Mouse (Mus musculus): ENCODE data around the gene Cfp. TPM values are rescaled to one million over a fixed set of nuclear protein-coding genes. Genes with fewer than 3 reads are reported as not detected.

Cfp gene
- polyA plus RNA-seq, 1 experiment: 32.5 TPM

- TF ChIP-seq POLR2A (IDR thresholded peaks at IDR 0.05; ENCODE audit: borderline replicate concordance, insufficient read depth, low read length): no peak
- TF ChIP-seq CTCF (IDR thresholded peaks at IDR 0.05; ENCODE audit: borderline replicate concordance, insufficient read depth, low read depth, low read length): no peak
- Histone ChIP-seq H3K27me3 (ENCODE audit: control insufficient read depth, insufficient read depth, low read length) (no peaks in the 10 kb centered on the region), H3K27ac (ENCODE audit: insufficient read depth, low read length) (no peak overlapping the region), H3K4me1 (ENCODE audit: control insufficient read depth, insufficient read depth, low read length) (no peaks in the 10 kb centered on the region), H3K4me3 (replicated peaks; ENCODE audit: insufficient read depth, low read depth, low read length) (no peak overlapping the region)
- DNase-seq: no peak
These were observed 6.4 kb downstream of the Cfp start for GRCm38 (mm10) chrX:20924976-20925375.

- WGBS: 83% methylated on average over 1 of the region's 1 CpGs
- H3K27ac ChIP-seq (ENCODE audit: insufficient read depth, low read length): no peak overlapping the region
- no peak for TF ChIP-seq CTCF (IDR thresholded peaks at IDR 0.05; ENCODE audit: borderline replicate concordance, insufficient read depth, low read depth, low read length)
- TF ChIP-seq POLR2A (IDR thresholded peaks at IDR 0.05; ENCODE audit: borderline replicate concordance, insufficient read depth, low read length): no peak
- H3K27me3 ChIP-seq (ENCODE audit: control insufficient read depth, insufficient read depth, low read length): no peaks in the 10 kb centered on the region
- DNase-seq: no peak
- H3K4me3 ChIP-seq (replicated peaks; ENCODE audit: insufficient read depth, low read depth, low read length): no peak overlapping the region
- H3K4me1 ChIP-seq (ENCODE audit: control insufficient read depth, insufficient read depth, low read length): no peaks in the 10 kb centered on the region
These were observed 7.8 kb downstream of the Cfp start for GRCm38 (mm10) chrX:20923506-20923905.

- peak overlapping the region; percentile 52 for H3K27ac ChIP-seq (ENCODE audit: insufficient read depth, low read length)
- WGBS: 23% methylated on average over 5 of the region's 5 CpGs
- peak overlapping the region; percentile 82 for H3K4me3 ChIP-seq (replicated peaks; ENCODE audit: insufficient read depth, low read depth, low read length)
- H3K27me3 ChIP-seq (ENCODE audit: control insufficient read depth, insufficient read depth, low read length): no peaks in the 10 kb centered on the region
- DNase-seq: no peak
- H3K4me1 ChIP-seq (ENCODE audit: control insufficient read depth, insufficient read depth, low read length): no peaks in the 10 kb centered on the region
- TF ChIP-seq CTCF (IDR thresholded peaks at IDR 0.05; ENCODE audit: borderline replicate concordance, insufficient read depth, low read depth, low read length): no peak
- no peak for TF ChIP-seq POLR2A (IDR thresholded peaks at IDR 0.05; ENCODE audit: borderline replicate concordance, insufficient read depth, low read length)
These were observed 10.0 kb downstream of the Cfp start for GRCm38 (mm10) chrX:20921366-20921765.

GRCm38 (mm10) chrX:20920844-20921364 is 10.5 kb downstream of the Cfp start, which contains the start of gene Syn1:
Gene Syn1 (minus strand): TSS chrX:20921004.
- Histone ChIP-seq H3K4me3 (replicated peaks; ENCODE audit: insufficient read depth, low read depth, low read length) (peak within 1 kb of the TSS; percentile 82), H3K4me1 (ENCODE audit: control insufficient read depth, insufficient read depth, low read length) (peaks cover 2% of the 10 kb centered on the region; the same call in 1 of the 2 replicates), H3K27me3 (ENCODE audit: control insufficient read depth, insufficient read depth, low read length) (no peaks in the 10 kb centered on the region), H3K27ac (ENCODE audit: insufficient read depth, low read length) (peak within 1 kb of the TSS; percentile 52)
- DNase-seq: peak; percentile 90 to 94
- TF ChIP-seq CTCF (IDR thresholded peaks at IDR 0.05; ENCODE audit: borderline replicate concordance, insufficient read depth, low read depth, low read length) (no peak), POLR2A (IDR thresholded peaks at IDR 0.05; ENCODE audit: borderline replicate concordance, insufficient read depth, low read length) (peak; percentile 87)
- WGBS: 9% methylated on average over 16 of the region's 44 CpGs

GRCm38 (mm10) chrX:20920249-20920843 is 11.0 kb downstream of the Cfp start:
- DNase-seq: no peak
- H3K4me3 ChIP-seq (replicated peaks; ENCODE audit: insufficient read depth, low read depth, low read length): peak overlapping the region; percentile 82
- WGBS: under 1% methylated on average over 40 of the region's 49 CpGs
- peaks cover 7% of the 10 kb centered on the region; the same call in 1 of the 2 replicates for H3K4me1 ChIP-seq (ENCODE audit: control insufficient read depth, insufficient read depth, low read length)
- TF ChIP-seq CTCF (IDR thresholded peaks at IDR 0.05; ENCODE audit: borderline replicate concordance, insufficient read depth, low read depth, low read length): no peak
- peak overlapping the region; percentile 36 for H3K27ac ChIP-seq (ENCODE audit: insufficient read depth, low read length)
- H3K27me3 ChIP-seq (ENCODE audit: control insufficient read depth, insufficient read depth, low read length): no peaks in the 10 kb centered on the region

- H3K4me1 ChIP-seq (ENCODE audit: control insufficient read depth, insufficient read depth, low read length): peaks cover 9% of the 10 kb centered on the region; the same call in 1 of the 2 replicates
- H3K27ac ChIP-seq (ENCODE audit: insufficient read depth, low read length): no peak overlapping the region
- H3K4me3 ChIP-seq (replicated peaks; ENCODE audit: insufficient read depth, low read depth, low read length): no peak overlapping the region
- no peaks in the 10 kb centered on the region for H3K27me3 ChIP-seq (ENCODE audit: control insufficient read depth, insufficient read depth, low read length)
- TF ChIP-seq CTCF (IDR thresholded peaks at IDR 0.05; ENCODE audit: borderline replicate concordance, insufficient read depth, low read depth, low read length) (no peak), POLR2A (IDR thresholded peaks at IDR 0.05; ENCODE audit: borderline replicate concordance, insufficient read depth, low read length) (no peak)
- DNase-seq: peak in 1 of 2 experiments; percentile 53
These were observed 16.3 kb downstream of the Cfp start for GRCm38 (mm10) chrX:20915075-20915474.

GRCm38 (mm10) chrX:20913726-20914125 is 17.6 kb downstream of the Cfp start:
- Histone ChIP-seq H3K4me1 (ENCODE audit: control insufficient read depth, insufficient read depth, low read length) (peaks cover 9% of the 10 kb centered on the region; the same call in 1 of the 2 replicates), H3K27ac (ENCODE audit: insufficient read depth, low read length) (no peak overlapping the region), H3K4me3 (replicated peaks; ENCODE audit: insufficient read depth, low read depth, low read length) (no peak overlapping the region), H3K27me3 (ENCODE audit: control insufficient read depth, insufficient read depth, low read length) (no peaks in the 10 kb centered on the region)
- 74% methylated on average over 6 of the region's 6 CpGs for WGBS
- DNase-seq: no peak
- TF ChIP-seq POLR2A (IDR thresholded peaks at IDR 0.05; ENCODE audit: borderline replicate concordance, insufficient read depth, low read length): no peak
- TF ChIP-seq CTCF (IDR thresholded peaks at IDR 0.05; ENCODE audit: borderline replicate concordance, insufficient read depth, low read depth, low read length): no peak

GRCm38 (mm10) chrX:20910074-20910473 is 21.3 kb downstream of the Cfp start:
- H3K27ac ChIP-seq (ENCODE audit: insufficient read depth, low read length): no peak overlapping the region
- H3K4me1 ChIP-seq (ENCODE audit: control insufficient read depth, insufficient read depth, low read length): peaks cover 2% of the 10 kb centered on the region; the same call in 1 of the 2 replicates
- H3K4me3 ChIP-seq (replicated peaks; ENCODE audit: insufficient read depth, low read depth, low read length): no peak overlapping the region
- no peak for DNase-seq
- no peaks in the 10 kb centered on the region for H3K27me3 ChIP-seq (ENCODE audit: control insufficient read depth, insufficient read depth, low read length)
- TF ChIP-seq POLR2A (IDR thresholded peaks at IDR 0.05; ENCODE audit: borderline replicate concordance, insufficient read depth, low read length): no peak
- no peak for TF ChIP-seq CTCF (IDR thresholded peaks at IDR 0.05; ENCODE audit: borderline replicate concordance, insufficient read depth, low read depth, low read length)
- 41% methylated on average over 3 of the region's 3 CpGs for WGBS

Other genes starting within 250 kb of the Cfp start
- gene Cdk16, start 243.6 kb downstream of the Cfp start, polyA plus RNA-seq (2012; rRNA removed): 579 and 612 TPM in 2 replicates
- gene Usp11, start 227.6 kb downstream of the Cfp start, polyA plus RNA-seq (2012; rRNA removed): 66.2 and 69.0 TPM in 2 replicates
- gene Araf, start 133.7 kb downstream of the Cfp start, polyA plus RNA-seq (2012; rRNA removed): 306 and 313 TPM in 2 replicates
- 1.1 and 1.9 TPM in 2 replicates for gene Timp1, start 61.4 kb downstream of the Cfp start, polyA plus RNA-seq (2012; rRNA removed)
- 164 and 171 TPM in 2 replicates for gene Syn1, start 10.6 kb downstream of the Cfp start, polyA plus RNA-seq (2012; rRNA removed)
- gene Elk1, start 19.1 kb upstream of the Cfp start, polyA plus RNA-seq (2012; rRNA removed): 35.5 and 42.0 TPM in 2 replicates
- gene Uxt, start 30.5 kb upstream of the Cfp start, polyA plus RNA-seq (2012; rRNA removed): 14.9 and 16.7 TPM in 2 replicates
- gene Zfp182, start 130.8 kb upstream of the Cfp start, polyA plus RNA-seq (2012; rRNA removed): 9.3 and 9.6 TPM in 2 replicates
- not detected in 2 replicates for gene Spaca5, start 136.9 kb upstream of the Cfp start, polyA plus RNA-seq (2012; rRNA removed)
- 2.3 and 3.0 TPM in 2 replicates for gene Zfp300, start 158.0 kb upstream of the Cfp start, polyA plus RNA-seq (2012; rRNA removed)
- not detected in 2 replicates for gene Ssxa1, start 184.3 kb upstream of the Cfp start, polyA plus RNA-seq (2012; rRNA removed)
- not detected in 2 replicates for gene Gm21876, start 244.1 kb upstream of the Cfp start, polyA plus RNA-seq (2012; rRNA removed)

Measured in cerebellum, adult 2 months (tissue).